Mouse (Mus musculus) cerebellum, adult 2 months (tissue): Measurements from ENCODE around the gene Ints11.

Experiments
- CTCF ChIP-seq: fragments of 200-500 bp; IDR thresholded peaks from 2 replicates; pipeline ENCODE4 v1.5.1; 2011; ENCODE audit warnings: low read depth, mild to moderate bottlenecking, control low read depth, low read length, moderate library complexity, borderline replicate concordance; ENCODE audit not compliant: insufficient read depth
- POLR2A ChIP-seq: fragments of 200-500 bp; IDR thresholded peaks from 2 replicates; pipeline ENCODE4 v1.6.1; 2011; ENCODE audit warnings: low read length, control low read depth, borderline replicate concordance; ENCODE audit not compliant: insufficient read depth

DNA sequence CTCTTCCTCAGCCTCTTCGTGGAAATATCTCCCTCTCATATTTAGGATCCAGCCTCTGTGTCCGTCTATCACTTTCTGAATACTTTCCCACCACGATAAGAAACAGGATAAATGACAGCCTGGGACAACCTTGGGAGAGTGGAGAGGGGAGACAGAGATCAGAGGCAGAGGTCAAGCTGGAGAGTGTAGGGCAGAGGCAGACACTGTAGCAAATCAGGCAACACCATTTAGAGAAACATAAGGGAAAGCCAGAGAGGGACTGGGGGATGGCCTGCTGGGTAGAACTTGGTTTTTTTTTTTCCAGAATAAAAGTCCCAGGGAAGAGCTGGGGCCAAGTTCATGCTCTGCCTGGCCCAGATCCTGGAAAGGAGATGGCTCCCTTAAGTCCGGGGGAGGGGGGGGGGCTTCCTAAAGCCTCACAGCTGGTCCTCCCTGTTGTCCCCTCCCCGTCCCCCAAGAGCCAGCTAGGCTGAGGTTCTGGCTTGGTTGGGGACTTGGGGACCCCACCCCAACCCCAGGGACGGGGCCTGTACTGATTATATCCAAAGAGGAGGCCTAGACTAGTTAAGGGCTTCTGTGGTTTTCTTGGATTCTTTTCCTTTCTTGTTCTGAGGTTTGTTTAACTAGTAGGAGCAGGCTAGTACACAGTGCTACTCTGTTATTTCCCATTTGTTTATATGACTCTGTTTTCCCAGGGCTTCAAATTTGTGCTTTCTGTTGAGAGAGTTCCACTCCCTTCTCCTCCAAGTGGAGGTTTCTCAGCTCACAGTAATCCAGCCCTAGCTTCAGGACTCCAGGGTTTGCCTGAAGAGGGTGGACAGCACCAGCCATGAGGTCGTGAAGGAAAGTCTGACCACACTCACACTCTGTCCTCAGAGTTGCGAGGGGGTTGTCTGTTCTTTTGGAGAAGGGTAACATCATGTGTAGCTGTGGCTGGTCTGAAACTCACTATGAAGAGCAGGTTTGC lies 30.9 kb upstream of the Ints11 start:
- no peak for TF ChIP-seq CTCF
- no peak for TF ChIP-seq POLR2A
